Mouse (Mus musculus) hindbrain, embryonic 15.5 days (tissue): ENCODE data around the gene Myo15b. TPM values are rescaled to one million over a fixed set of nuclear protein-coding genes. Genes with fewer than 3 reads are reported as not detected.

Experiments used
- ATAC-seq: fragments of 200-750 bp; cut with Nextera tagmentation; 2 replicates; pipeline ENCODE4 v1.8.0; 2017; ENCODE audit warnings: low read depth, moderate number of reproducible peaks, moderate TSS enrichment; ENCODE audit not compliant: low FRiP score
- H3K27ac ChIP-seq: fragments of 300-500 bp; sonication (generic); replicated peaks from 2 replicates; pipeline ENCODE4 v1.5.1; 2015; ENCODE audit warnings: mild to moderate bottlenecking, inconsistent platforms
- H3K27me3 ChIP-seq: fragments of 300-500 bp; sonication (generic); 2 replicates; pipeline ENCODE4 v1.6.1; 2015; ENCODE audit warnings: control low read depth, inconsistent platforms
- H3K36me3 ChIP-seq: fragments of 300-500 bp; sonication (generic); 2 replicates; pipeline ENCODE4 v1.6.1; 2015; ENCODE audit warnings: control low read depth, inconsistent platforms
- H3K4me1 ChIP-seq: fragments of 300-500 bp; sonication (generic); replicated peaks from 2 replicates; pipeline ENCODE4 v1.6.1; 2015; ENCODE audit warnings: control low read depth, inconsistent platforms
- H3K4me2 ChIP-seq: fragments of 300-500 bp; sonication (generic); 2 replicates; pipeline ENCODE4 v1.6.1; 2015; ENCODE audit warnings: moderate library complexity, mild to moderate bottlenecking, inconsistent platforms
- H3K4me3 ChIP-seq: fragments of 300-500 bp; sonication (generic); 2 replicates; pipeline ENCODE4 v1.5.1; 2015; ENCODE audit warnings: mild to moderate bottlenecking, inconsistent platforms
- H3K9ac ChIP-seq: fragments of 300-500 bp; sonication (generic); 2 replicates; pipeline ENCODE4 v1.6.1; 2015; ENCODE audit warnings: inconsistent platforms
- H3K9me3 ChIP-seq: fragments of 300-500 bp; sonication (generic); 2 replicates; pipeline ENCODE4 v1.6.1; 2016; ENCODE audit warnings: control low read depth, inconsistent platforms
- WGBS: fragments of 180-500 bp; shearing (Covaris S2); methylation state at CpG from one replicate; pipeline ENCODE4 v1.1.7; 2015; 5-methylcytosine and 5-hydroxymethylcytosine counted together
- polyA plus RNA-seq: library from polyadenylated mRNA; unstranded; fragments of >200 nt; fragmentation: Nextera tagmentation; extraction: Ambion mirVana; gene quantifications from 2 replicates; pipeline ENCODE4 v1.2.1, GENCODE M21; 2015

Gene Myo15b
- polyA plus RNA-seq, 1 experiment from 2014 or later = 0.19 TPM

GRCm38 (mm10) chr11:115833021-115833513 is 25.1 kb upstream of the Myo15b start:
- H3K9me3 ChIP-seq = no peaks in the 10 kb centered on the region
- no peak for ATAC-seq
- no peak overlapping the region for H3K27ac ChIP-seq
- H3K4me1 ChIP-seq = no peaks in the 10 kb centered on the region
- no peak overlapping the region for H3K9ac ChIP-seq
- no peak overlapping the region for H3K4me3 ChIP-seq
- no peak overlapping the region for H3K4me2 ChIP-seq
- 28% methylated on average over 8 of the region's 8 CpGs for WGBS
- peaks cover 21% of the 10 kb centered on the region for H3K27me3 ChIP-seq
- no peaks in the 10 kb centered on the region for H3K36me3 ChIP-seq

- Histone ChIP-seq H3K36me3 (no peaks in the 10 kb centered on the region), H3K4me1 (no peaks in the 10 kb centered on the region), H3K9ac (no peak overlapping the region), H3K27me3 (peaks cover 21% of the 10 kb centered on the region), H3K4me2 (no peak overlapping the region), H3K9me3 (no peaks in the 10 kb centered on the region), H3K27ac (no peak overlapping the region), H3K4me3 (no peak overlapping the region)
- no peak for ATAC-seq
- WGBS = 53% methylated on average over 6 of the region's 6 CpGs
Observed at GRCm38 (mm10) chr11:115834033-115834432, 24.2 kb upstream of the Myo15b start.

- no peak overlapping the region for H3K9ac ChIP-seq
- H3K4me3 ChIP-seq = no peak overlapping the region
- WGBS = 38% methylated on average over 11 of the region's 11 CpGs
Observed at GRCm38 (mm10) chr11:115836656-115837395, 21.4 kb upstream of the Myo15b start.

GRCm38 (mm10) chr11:115837606-115838345 is 20.4 kb upstream of the Myo15b start:
- no peak overlapping the region for H3K4me2 ChIP-seq
- no peaks in the 10 kb centered on the region for H3K4me1 ChIP-seq
- no peak overlapping the region for H3K4me3 ChIP-seq
- no peak for ATAC-seq
- no peak overlapping the region for H3K27ac ChIP-seq
- no peaks in the 10 kb centered on the region for H3K36me3 ChIP-seq
- no peaks in the 10 kb centered on the region for H3K27me3 ChIP-seq
- WGBS = 92% methylated on average over 22 of the region's 22 CpGs
- H3K9ac ChIP-seq = no peak overlapping the region
- H3K9me3 ChIP-seq = no peaks in the 10 kb centered on the region

More at GRCm38 (mm10) chr11:115836656-115837395, 21.4 kb upstream of the Myo15b start:
- ATAC-seq = no peak
- Histone ChIP-seq H3K4me1 (no peaks in the 10 kb centered on the region), H3K27ac (no peak overlapping the region), H3K9me3 (no peaks in the 10 kb centered on the region), H3K36me3 (no peaks in the 10 kb centered on the region), H3K27me3 (peaks cover 2% of the 10 kb centered on the region; the same call in 1 of the 2 replicates), H3K4me2 (no peak overlapping the region)

- H3K4me3 ChIP-seq = no peak overlapping the region
- no peak overlapping the region for H3K4me2 ChIP-seq
- ATAC-seq = no peak
- no peak overlapping the region for H3K27ac ChIP-seq
- no peaks in the 10 kb centered on the region for H3K4me1 ChIP-seq
- no peaks in the 10 kb centered on the region for H3K9me3 ChIP-seq
- H3K27me3 ChIP-seq = no peaks in the 10 kb centered on the region
- H3K9ac ChIP-seq = no peak overlapping the region
- H3K36me3 ChIP-seq = no peaks in the 10 kb centered on the region
- 46% methylated on average over 4 of the region's 4 CpGs for WGBS
Observed at GRCm38 (mm10) chr11:115838895-115839311, 19.3 kb upstream of the Myo15b start.

- H3K36me3 ChIP-seq = no peaks in the 10 kb centered on the region
- no peak overlapping the region for H3K27ac ChIP-seq
- 76% methylated on average over 3 of the region's 3 CpGs for WGBS
- H3K27me3 ChIP-seq = no peaks in the 10 kb centered on the region
- no peak overlapping the region for H3K4me3 ChIP-seq
- H3K9me3 ChIP-seq = no peaks in the 10 kb centered on the region
- H3K4me1 ChIP-seq = no peaks in the 10 kb centered on the region
- H3K4me2 ChIP-seq = no peak overlapping the region
- no peak for ATAC-seq
- no peak overlapping the region for H3K9ac ChIP-seq
Observed at GRCm38 (mm10) chr11:115839732-115840131, 18.5 kb upstream of the Myo15b start.

- no peaks in the 10 kb centered on the region for H3K36me3 ChIP-seq
- WGBS = 84% methylated on average over 6 of the region's 6 CpGs
- no peak overlapping the region for H3K9ac ChIP-seq
- no peaks in the 10 kb centered on the region for H3K27me3 ChIP-seq
- H3K4me1 ChIP-seq = no peaks in the 10 kb centered on the region
- no peak overlapping the region for H3K27ac ChIP-seq
- no peak for ATAC-seq
- no peak overlapping the region for H3K4me3 ChIP-seq
- no peak overlapping the region for H3K4me2 ChIP-seq
- H3K9me3 ChIP-seq = no peaks in the 10 kb centered on the region
Observed at GRCm38 (mm10) chr11:115841044-115841443, 17.2 kb upstream of the Myo15b start.

GRCm38 (mm10) chr11:115841961-115842550 is 16.1 kb upstream of the Myo15b start:
- Histone ChIP-seq H3K4me3 (no peak overlapping the region), H3K4me2 (no peak overlapping the region), H3K4me1 (no peaks in the 10 kb centered on the region), H3K27ac (no peak overlapping the region), H3K27me3 (no peaks in the 10 kb centered on the region), H3K9ac (no peak overlapping the region), H3K36me3 (no peaks in the 10 kb centered on the region), H3K9me3 (no peaks in the 10 kb centered on the region)
- WGBS = 31% methylated on average over 6 of the region's 6 CpGs
- ATAC-seq = no peak

GRCm38 (mm10) chr11:115843141-115843890 is 14.9 kb upstream of the Myo15b start:
- Histone ChIP-seq H3K4me1 (no peaks in the 10 kb centered on the region), H3K9me3 (no peaks in the 10 kb centered on the region), H3K27me3 (no peaks in the 10 kb centered on the region), H3K36me3 (no peaks in the 10 kb centered on the region), H3K4me2 (no peak overlapping the region), H3K27ac (no peak overlapping the region), H3K9ac (no peak overlapping the region), H3K4me3 (no peak overlapping the region)
- 80% methylated on average over 14 of the region's 14 CpGs for WGBS
- ATAC-seq = no peak

- Histone ChIP-seq H3K27ac (no peak overlapping the region), H3K9ac (no peak overlapping the region), H3K4me3 (no peak overlapping the region), H3K9me3 (no peaks in the 10 kb centered on the region), H3K36me3 (no peaks in the 10 kb centered on the region), H3K4me2 (no peak overlapping the region), H3K4me1 (no peaks in the 10 kb centered on the region), H3K27me3 (no peaks in the 10 kb centered on the region)
- no peak for ATAC-seq
- 88% methylated on average over 5 of the region's 5 CpGs for WGBS
Observed at GRCm38 (mm10) chr11:115843891-115844239, 14.3 kb upstream of the Myo15b start.

- Histone ChIP-seq H3K27ac (no peak overlapping the region), H3K36me3 (no peaks in the 10 kb centered on the region), H3K9ac (no peak overlapping the region), H3K9me3 (no peaks in the 10 kb centered on the region), H3K4me3 (no peak overlapping the region), H3K27me3 (no peaks in the 10 kb centered on the region), H3K4me2 (no peak overlapping the region), H3K4me1 (no peaks in the 10 kb centered on the region)
- WGBS = 82% methylated on average over 8 of the region's 8 CpGs
- no peak for ATAC-seq
Observed at GRCm38 (mm10) chr11:115844240-115844639, 14.0 kb upstream of the Myo15b start.
